Mouse (Mus musculus): ENCODE results near the gene 4931422A03Rik. TPM values are rescaled to one million over a fixed set of nuclear protein-coding genes. Genes with fewer than 3 reads are reported as not detected.

Gene 4931422A03Rik
- total RNA-seq, 2 experiments from 2014 or later = 0.17 to 1.0 TPM

- peak; percentile 14 for ATAC-seq (replicated peaks; ENCODE audit: poor library complexity)
Measured at GRCm38 (mm10) chr2:103970041-103970790, 57.9 kb downstream of the 4931422A03Rik start.

GRCm38 (mm10) chr2:103969437-103970040 is 58.6 kb downstream of the 4931422A03Rik start:
- ATAC-seq (replicated peaks; ENCODE audit: poor library complexity) = peak; percentile 69

- no peak for ATAC-seq (replicated peaks; ENCODE audit: poor library complexity)
Measured at GRCm38 (mm10) chr2:103968919-103969436, 59.2 kb downstream of the 4931422A03Rik start.

- no peak for ATAC-seq (replicated peaks; ENCODE audit: poor library complexity)
Measured at GRCm38 (mm10) chr2:103968186-103968585, 60.0 kb downstream of the 4931422A03Rik start.

GRCm38 (mm10) chr2:103965391-103965790 is 62.8 kb downstream of the 4931422A03Rik start:
- peak; percentile 18 for ATAC-seq (replicated peaks; ENCODE audit: poor library complexity)

- no peak for ATAC-seq (replicated peaks; ENCODE audit: poor library complexity)
Measured at GRCm38 (mm10) chr2:103962349-103962748, 65.8 kb downstream of the 4931422A03Rik start.

GRCm38 (mm10) chr2:103959574-103959973 is 68.6 kb downstream of the 4931422A03Rik start:
- ATAC-seq (replicated peaks; ENCODE audit: poor library complexity) = no peak

- no peak for ATAC-seq (replicated peaks; ENCODE audit: poor library complexity)
Measured at GRCm38 (mm10) chr2:103959066-103959465, 69.1 kb downstream of the 4931422A03Rik start.

- ATAC-seq (replicated peaks; ENCODE audit: poor library complexity) = no peak
Measured at GRCm38 (mm10) chr2:103958634-103959033, 69.5 kb downstream of the 4931422A03Rik start.

GRCm38 (mm10) chr2:103957649-103958546 is 70.3 kb downstream of the 4931422A03Rik start, which contains the start of gene Lmo2:
Lmo2 (plus strand) TSS chr2:103957986.
- ATAC-seq (replicated peaks; ENCODE audit: poor library complexity) = peak; percentile 32

- peak; percentile 77 for ATAC-seq (replicated peaks; ENCODE audit: poor library complexity)
Measured at GRCm38 (mm10) chr2:103956867-103957266, 71.3 kb downstream of the 4931422A03Rik start.

GRCm38 (mm10) chr2:103955714-103956113 is 72.4 kb downstream of the 4931422A03Rik start:
- ATAC-seq (replicated peaks; ENCODE audit: poor library complexity) = 0 out of 2 replicates have a peak, but pooled peaks have one; percentile 7

- ATAC-seq (replicated peaks; ENCODE audit: poor library complexity) = no peak
Measured at GRCm38 (mm10) chr2:103953050-103953835, 74.9 kb downstream of the 4931422A03Rik start.

GRCm38 (mm10) chr2:103947982-103948655 is 80.0 kb downstream of the 4931422A03Rik start:
- ATAC-seq (replicated peaks; ENCODE audit: poor library complexity) = no peak

- ATAC-seq (replicated peaks; ENCODE audit: poor library complexity) = peak; percentile 71
Measured at GRCm38 (mm10) chr2:103946892-103947291, 81.3 kb downstream of the 4931422A03Rik start.

- peak; percentile 73 for ATAC-seq (replicated peaks; ENCODE audit: poor library complexity)
Measured at GRCm38 (mm10) chr2:103945571-103946092, 82.5 kb downstream of the 4931422A03Rik start.

- peak; percentile 69 for ATAC-seq (replicated peaks; ENCODE audit: poor library complexity)
Measured at GRCm38 (mm10) chr2:103944859-103945258, 83.3 kb downstream of the 4931422A03Rik start.

GRCm38 (mm10) chr2:103941085-103941484 is 87.1 kb downstream of the 4931422A03Rik start:
- ATAC-seq (replicated peaks; ENCODE audit: poor library complexity) = no peak

GRCm38 (mm10) chr2:103939003-103939402 is 89.2 kb downstream of the 4931422A03Rik start:
- no peak for ATAC-seq (replicated peaks; ENCODE audit: poor library complexity)
